Mouse (Mus musculus) megakaryocyte, embryonic 14.5 days (primary cell): ENCODE measurements at regions not wholly inside any gene's neighbourhood (a gene's known extent, or its start where the extent isn't known, plus 50 kb on each side); places are given as distances from the start of the nearest gene placed in this dataset.

Source experiments
- FLI1 ChIP-seq: IDR thresholded peaks from 2 replicates; pipeline ENCODE4 v1.6.1; 2012; ENCODE audit warnings: low read length, inconsistent platforms, mixed read lengths
- GATA1 ChIP-seq: IDR thresholded peaks from 3 replicates; pipeline ENCODE4 v1.6.1; 2012; ENCODE audit warnings: mixed read lengths, low read length, inconsistent platforms, borderline replicate concordance

DNA sequence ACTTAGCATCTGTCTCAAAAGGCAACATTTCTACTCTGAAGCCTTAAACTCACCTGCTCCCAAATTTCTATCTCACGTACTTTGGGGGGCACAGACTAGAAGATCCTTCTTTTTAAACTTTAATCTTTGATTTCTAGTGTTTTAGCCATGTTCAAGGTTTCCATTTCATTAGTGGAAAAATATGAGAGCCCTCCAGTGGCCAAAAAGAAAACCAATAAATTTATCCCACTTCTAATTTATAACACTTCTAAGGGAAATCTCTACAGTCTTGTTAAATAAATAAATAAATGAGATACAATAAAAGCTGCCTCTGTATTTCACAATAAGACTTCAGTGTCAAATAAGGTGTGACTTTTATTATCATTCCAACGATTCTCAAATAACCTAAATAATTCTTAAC, 428.2 kb downstream of the Nuf2 start:
- TF ChIP-seq GATA1, result no peak
- no peak for TF ChIP-seq FLI1
